Mouse (Mus musculus) kidney, adult 2 months (tissue): ENCODE measurements around the gene Arhgap9. TPM values are rescaled to one million over a fixed set of nuclear protein-coding genes. Genes with fewer than 3 reads are reported as not detected.
A peak's percentile ranks its signal among the peaks of the same experiment; 100 is the strongest.

Experiments used
- DNase-seq: peaks from one replicate; pipeline ENCODE4 v3.0.0; 2021
- H3K27ac ChIP-seq: fragments of 200-500 bp; 2 replicates; pipeline ENCODE4 v1.5.1; 2012; ENCODE audit warnings: low read depth, low read length, control low read depth, inconsistent platforms; ENCODE audit not compliant: insufficient read depth
- H3K27me3 ChIP-seq: fragments of 200-500 bp; replicated peaks from 2 replicates; pipeline ENCODE4 v1.6.1; 2012; ENCODE audit warnings: mild to moderate bottlenecking, moderate library complexity, low read length, inconsistent platforms; ENCODE audit not compliant: control insufficient read depth, insufficient read depth
- H3K36me3 ChIP-seq: fragments of 200-500 bp; 2 replicates; pipeline ENCODE4 v1.6.1; 2012; ENCODE audit warnings: mild to moderate bottlenecking, moderate library complexity, low read length, inconsistent platforms; ENCODE audit not compliant: control insufficient read depth, insufficient read depth
- H3K4me1 ChIP-seq: fragments of 200-500 bp; 2 replicates; pipeline ENCODE4 v1.6.1; 2011; ENCODE audit warnings: low read length; ENCODE audit not compliant: control insufficient read depth, insufficient read depth
- H3K4me3 ChIP-seq: fragments of 200-500 bp; 2 replicates; pipeline ENCODE4 v1.5.1; 2011; ENCODE audit warnings: mild to moderate bottlenecking, low read depth, low read length, control low read depth; ENCODE audit not compliant: insufficient read depth
- CTCF ChIP-seq: fragments of 200-500 bp; conservative IDR thresholded peaks from 2 replicates; pipeline ENCODE4 v1.5.1; 2011; ENCODE audit warnings: low read depth, mild to moderate bottlenecking, control low read depth, low read length, moderate library complexity, mixed read lengths; ENCODE audit not compliant: insufficient read depth, insufficient read length
- POLR2A ChIP-seq: fragments of 200-500 bp; IDR thresholded peaks from one replicate; pipeline ENCODE4 v1.6.1; 2011; ENCODE audit warnings: low read depth, low read length, control low read depth
- WGBS: fragments of 180-500 bp; shearing (Covaris S2); methylation state at CpG from one replicate; pipeline ENCODE4 v1.1.7; 2018; 5-methylcytosine and 5-hydroxymethylcytosine counted together
- polyA plus RNA-seq: library from polyadenylated mRNA; depleted of rRNA; stranded (reverse); fragments of >200 nt; gene quantifications from 2 replicates; pipeline ENCODE4 v1.2.3, GENCODE M21; 2012; rRNA removed

Arhgap9 gene
- polyA plus RNA-seq, 1 experiment, result 6.0 TPM

DNA sequence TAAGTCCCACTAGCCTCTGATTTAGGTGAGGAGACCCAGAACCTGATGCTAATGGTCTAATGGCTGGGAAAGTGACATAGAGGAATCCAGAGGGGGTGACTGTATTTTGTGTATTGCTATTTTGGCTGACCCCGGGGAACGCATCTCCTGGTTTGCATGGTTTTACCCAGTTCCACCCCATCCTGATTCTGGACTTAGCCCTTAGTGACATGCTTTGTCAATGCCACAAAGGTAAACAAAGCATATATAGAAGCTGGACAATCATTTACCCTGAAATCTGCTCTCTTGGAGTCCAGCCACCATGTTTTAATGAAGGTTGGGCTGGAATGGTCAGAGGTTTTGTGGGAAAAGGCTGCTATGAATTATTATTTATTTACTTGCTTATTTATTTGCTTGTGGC, 46.5 kb downstream of the Arhgap9 start:
- H3K36me3 ChIP-seq, result no peaks in the 10 kb centered on the region
- no peaks in the 10 kb centered on the region for H3K4me1 ChIP-seq
- no peak overlapping the region for H3K4me3 ChIP-seq
- H3K27me3 ChIP-seq, result no peaks in the 10 kb centered on the region
- no peak for DNase-seq
- WGBS, result 54% methylated on average over 2 of the region's 2 CpGs
- no peak overlapping the region for H3K27ac ChIP-seq
- TF ChIP-seq POLR2A (no peak), CTCF (no peak)

DNA sequence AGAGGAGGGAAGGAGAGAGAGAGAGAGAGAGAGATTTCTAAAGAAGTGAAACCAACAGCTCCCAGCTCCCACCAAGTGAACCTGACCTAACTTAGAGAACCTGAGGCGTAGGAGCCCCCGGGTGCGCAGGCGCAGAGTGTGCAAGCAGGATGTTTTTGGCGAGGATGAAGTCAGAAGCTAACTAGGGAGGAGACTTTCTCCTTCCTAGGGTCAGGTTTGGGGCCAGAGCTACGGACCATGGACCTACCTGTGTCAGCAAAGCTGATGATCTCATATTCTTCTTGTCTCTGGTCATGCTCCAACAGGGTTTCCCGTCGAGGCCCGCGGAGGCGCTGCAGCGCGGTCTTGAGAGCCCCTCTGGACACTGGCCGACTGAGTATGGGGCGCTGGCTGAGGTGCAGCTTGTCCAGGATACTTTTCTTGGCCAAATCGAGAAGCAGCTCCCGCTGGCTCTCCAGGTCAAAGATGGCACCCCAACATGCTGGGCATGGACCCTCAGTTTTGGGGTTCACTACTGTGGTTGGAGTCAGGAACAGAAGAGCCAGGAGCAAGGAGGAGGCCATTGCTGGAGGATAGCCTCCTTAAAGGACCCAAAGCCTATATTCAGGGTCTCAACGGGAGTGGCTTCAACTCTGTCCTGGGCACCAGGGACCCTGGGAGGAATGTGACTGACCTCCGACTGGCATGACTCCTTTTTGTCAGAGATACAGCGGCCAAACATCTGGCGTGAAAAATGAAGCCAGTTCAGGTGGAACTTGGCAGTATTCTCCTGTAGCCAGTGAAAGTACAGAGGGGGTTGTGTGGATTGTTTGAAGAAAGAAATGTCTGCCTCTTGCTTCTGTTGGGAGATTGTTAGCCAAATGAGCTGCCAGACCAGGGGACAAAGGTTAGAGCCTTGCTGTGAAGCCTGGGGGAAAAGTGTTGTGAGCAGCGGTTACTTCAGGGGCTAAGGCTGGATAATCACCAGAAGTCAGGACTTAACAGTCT, 48.4 kb downstream of the Arhgap9 start, which contains the start of gene Inhbc:
Gene Inhbc, minus strand, starts transcription at position 598 of the 987 bp plus-strand sequence.
- no peaks in the 10 kb centered on the region for H3K36me3 ChIP-seq
- no peaks in the 10 kb centered on the region for H3K27me3 ChIP-seq
- no peak within 1 kb of the TSS for H3K27ac ChIP-seq
- WGBS, result 77% methylated on average over 22 of the region's 22 CpGs
- DNase-seq, result peak; percentile 46
- H3K4me1 ChIP-seq, result no peaks in the 10 kb centered on the region
- no peak for TF ChIP-seq POLR2A
- no peak for TF ChIP-seq CTCF
- H3K4me3 ChIP-seq, result no peak within 1 kb of the TSS

DNA sequence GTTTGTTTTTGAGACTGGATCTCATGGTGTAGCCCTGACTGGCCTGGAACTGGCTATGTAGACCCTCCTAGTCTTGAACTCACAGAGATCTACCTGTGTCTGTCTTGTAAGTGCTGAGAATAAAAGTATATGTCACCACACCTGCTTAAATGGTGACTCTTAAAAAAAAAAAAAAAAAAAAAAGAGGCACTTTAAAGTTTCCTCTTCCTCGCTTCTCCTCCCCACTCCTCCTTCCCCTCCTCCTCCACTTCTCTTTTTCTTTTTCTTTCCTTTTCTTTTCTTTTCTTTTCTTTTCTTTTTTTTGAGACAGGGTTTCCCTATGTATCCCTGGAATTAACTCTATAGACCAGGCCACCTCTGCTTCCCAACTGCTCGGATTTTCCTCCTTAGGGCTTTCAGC, 49.3 kb downstream of the Arhgap9 start:
- Histone ChIP-seq H3K27me3 (no peaks in the 10 kb centered on the region), H3K4me3 (no peak overlapping the region), H3K36me3 (no peaks in the 10 kb centered on the region), H3K4me1 (no peaks in the 10 kb centered on the region), H3K27ac (no peak overlapping the region)
- no peak for DNase-seq
- WGBS, result 86% methylated on average over 2 of the region's 2 CpGs
- no peak for TF ChIP-seq POLR2A
- TF ChIP-seq CTCF, result no peak

DNA sequence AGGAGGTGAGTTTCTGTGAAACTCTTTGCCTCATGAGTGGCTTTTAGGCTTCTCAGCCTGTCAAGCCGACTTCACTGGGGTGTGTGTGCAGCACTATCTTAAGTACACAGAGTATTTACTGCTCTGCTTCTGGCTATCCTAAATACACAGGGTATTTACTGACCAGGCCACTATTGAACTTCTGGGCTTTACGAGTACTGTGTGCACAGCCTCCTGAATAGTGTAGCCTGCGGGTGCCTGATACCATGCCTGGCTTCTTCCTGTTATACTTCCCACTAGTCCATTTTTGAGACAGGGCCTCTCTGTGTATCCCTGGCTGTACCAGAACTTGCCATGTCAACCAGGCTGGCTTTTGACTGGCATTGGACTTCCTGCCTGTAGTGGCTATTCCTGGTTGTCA, 55.9 kb downstream of the Arhgap9 start:
- Histone ChIP-seq H3K27me3 (no peaks in the 10 kb centered on the region), H3K27ac (no peak overlapping the region), H3K4me1 (peaks cover 7% of the 10 kb centered on the region; the same call in 1 of the 2 replicates), H3K4me3 (no peak overlapping the region), H3K36me3 (no peaks in the 10 kb centered on the region)
- no peak for DNase-seq
- no peak for TF ChIP-seq CTCF
- TF ChIP-seq POLR2A, result no peak
- WGBS, result 66% methylated on average over 3 of the region's 3 CpGs

Other genes with a start within 250 kb of the Arhgap9 start
- 1.3 and 2.2 TPM in 2 replicates for gene Agap2, start 246.7 kb upstream of the Arhgap9 start, polyA plus RNA-seq
- 108 and 114 TPM in 2 replicates for gene Os9, start 200.8 kb upstream of the Arhgap9 start, polyA plus RNA-seq
- 15.4 and 27.5 TPM in 2 replicates for gene B4galnt1, start 156.7 kb upstream of the Arhgap9 start, polyA plus RNA-seq
- gene Slc26a10, start 141.3 kb upstream of the Arhgap9 start, polyA plus RNA-seq, result 6.6 and 8.1 TPM in 2 replicates
- gene Arhgef25, start 131.9 kb upstream of the Arhgap9 start, polyA plus RNA-seq, result 9.2 and 11.9 TPM in 2 replicates
- 101 and 132 TPM in 2 replicates for gene Dtx3, start 126.2 kb upstream of the Arhgap9 start, polyA plus RNA-seq
- gene Pip4k2c, start 110.4 kb upstream of the Arhgap9 start, polyA plus RNA-seq, result 116 and 120 TPM in 2 replicates
- gene Kif5a, start 58.6 kb upstream of the Arhgap9 start, polyA plus RNA-seq, result 3.7 and 6.7 TPM in 2 replicates
- 181 and 184 TPM in 2 replicates for gene Dctn2, start 55.6 kb upstream of the Arhgap9 start, polyA plus RNA-seq
- gene Mbd6, start 32.9 kb upstream of the Arhgap9 start, polyA plus RNA-seq, result 24.6 and 26.8 TPM in 2 replicates
- gene Mars, start 10.2 kb upstream of the Arhgap9 start, polyA plus RNA-seq, result 44.4 and 48.3 TPM in 2 replicates
- 1.7 and 3.0 TPM in 2 replicates for gene Gli1, start 20.0 kb downstream of the Arhgap9 start, polyA plus RNA-seq
- gene Inhbe, start 32.4 kb downstream of the Arhgap9 start, polyA plus RNA-seq, result not detected in 2 replicates
- gene Inhbc, start 48.5 kb downstream of the Arhgap9 start, polyA plus RNA-seq, result 0.12 TPM in 1 of 2 replicates, not detected in the other
- 93.8 and 101 TPM in 2 replicates for gene R3hdm2, start 58.4 kb downstream of the Arhgap9 start, polyA plus RNA-seq
- gene Stac3, start 179.7 kb downstream of the Arhgap9 start, polyA plus RNA-seq, result 1.2 and 3.0 TPM in 2 replicates
- gene Ndufa4l2, start 193.0 kb downstream of the Arhgap9 start, polyA plus RNA-seq, result 24.4 and 27.4 TPM in 2 replicates
- gene Shmt2, start 200.5 kb downstream of the Arhgap9 start, polyA plus RNA-seq, result 232 and 274 TPM in 2 replicates
- 2.0 and 2.2 TPM in 2 replicates for gene Nxph4, start 212.6 kb downstream of the Arhgap9 start, polyA plus RNA-seq